Mouse (Mus musculus): ENCODE measurements at regions not wholly inside any gene's neighbourhood (a gene's known extent, or its start where the extent isn't known, plus 50 kb on each side); places are given as distances from the start of the nearest gene placed in this dataset.

DNA sequence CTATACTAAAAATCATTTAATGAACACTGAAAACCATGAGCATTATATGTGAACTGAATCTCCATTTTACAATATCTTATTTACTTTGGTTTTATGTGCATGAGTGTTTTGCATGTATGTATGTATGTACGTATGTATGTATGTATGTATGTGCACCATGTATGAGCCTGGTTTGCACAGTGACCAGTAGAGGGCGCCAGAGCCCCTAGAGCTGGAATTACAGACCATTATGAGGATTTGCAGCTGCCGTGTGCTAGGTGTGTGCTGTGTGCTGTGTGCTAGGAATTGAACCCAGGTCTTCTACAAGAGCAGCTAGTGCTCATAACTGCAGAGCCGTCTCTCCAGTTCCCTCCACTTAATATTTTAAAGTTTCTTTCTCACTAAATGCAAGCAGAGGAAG, 147.5 kb upstream of the Gm6657 start:
- TF ChIP-seq CTCF (conservative IDR thresholded peaks at IDR 0.05; ENCODE audit: insufficient read depth, insufficient read length, low read depth, low read length), result 0 out of 2 replicates have a peak, but pooled peaks have one; percentile 8
- no peak for TF ChIP-seq POLR2A (IDR thresholded peaks at IDR 0.05; ENCODE audit: low read depth, low read length)
